Mouse (Mus musculus): ENCODE measurements around the gene Mdc1. TPM values are rescaled to one million over a fixed set of nuclear protein-coding genes. Genes with fewer than 3 reads are reported as not detected.
A peak's percentile ranks its signal among the peaks of the same experiment; 100 is the strongest.

Mdc1 gene
- polyA plus RNA-seq, 1 experiment, result 22.5 TPM

DNA sequence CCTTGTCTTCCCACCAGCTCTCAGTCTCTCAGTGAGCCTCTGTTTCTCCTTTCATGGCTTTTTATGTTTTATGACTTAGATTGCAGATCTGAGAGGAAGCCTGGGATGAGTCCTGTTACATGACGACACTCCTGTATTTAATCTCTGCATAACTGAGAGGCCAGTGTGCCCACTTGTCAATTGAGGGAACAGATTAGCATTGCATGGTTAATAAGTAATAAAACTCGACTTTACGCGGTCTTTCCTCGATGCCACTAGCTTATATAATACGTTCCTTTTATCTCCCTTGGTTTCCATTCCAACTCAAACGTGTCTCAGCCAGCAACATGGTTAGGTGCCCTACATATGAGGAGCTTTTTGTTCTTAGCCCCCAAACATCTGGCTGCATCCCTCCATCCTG is 25.5 kb upstream of the Mdc1 start:
- no peak for TF ChIP-seq GATA1 (IDR thresholded peaks at IDR 0.05; ENCODE audit: low read length)

- TF ChIP-seq GATA1 (IDR thresholded peaks at IDR 0.05; ENCODE audit: low read length), result no peak
Measured at GRCm38 (mm10) chr17:35816686-35817085, 24.6 kb upstream of the Mdc1 start.

- no peak for TF ChIP-seq GATA1 (IDR thresholded peaks at IDR 0.05; ENCODE audit: low read length)
Measured at GRCm38 (mm10) chr17:35817226-35817625, 24.1 kb upstream of the Mdc1 start.

DNA sequence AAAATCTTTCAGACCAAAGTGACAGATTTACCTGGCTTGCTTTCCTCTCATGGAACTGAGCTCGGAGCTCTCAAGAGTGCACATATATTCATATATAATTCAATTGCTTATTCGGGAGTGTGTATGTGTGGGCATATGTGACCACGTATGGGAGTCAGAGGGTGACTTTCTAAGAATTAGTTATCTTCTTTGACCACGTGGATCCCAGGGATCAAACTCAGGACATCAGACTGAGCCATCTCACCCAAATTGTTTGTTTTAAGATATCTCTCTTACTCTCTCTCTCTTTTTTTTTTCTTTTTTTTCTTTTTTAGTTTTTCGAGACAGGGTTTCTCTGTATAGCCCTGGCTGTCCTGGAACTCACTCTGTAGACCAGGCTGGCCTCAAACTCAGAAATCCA is 21.2 kb upstream of the Mdc1 start:
- TF ChIP-seq GATA1 (IDR thresholded peaks at IDR 0.05; ENCODE audit: low read length), result no peak

DNA sequence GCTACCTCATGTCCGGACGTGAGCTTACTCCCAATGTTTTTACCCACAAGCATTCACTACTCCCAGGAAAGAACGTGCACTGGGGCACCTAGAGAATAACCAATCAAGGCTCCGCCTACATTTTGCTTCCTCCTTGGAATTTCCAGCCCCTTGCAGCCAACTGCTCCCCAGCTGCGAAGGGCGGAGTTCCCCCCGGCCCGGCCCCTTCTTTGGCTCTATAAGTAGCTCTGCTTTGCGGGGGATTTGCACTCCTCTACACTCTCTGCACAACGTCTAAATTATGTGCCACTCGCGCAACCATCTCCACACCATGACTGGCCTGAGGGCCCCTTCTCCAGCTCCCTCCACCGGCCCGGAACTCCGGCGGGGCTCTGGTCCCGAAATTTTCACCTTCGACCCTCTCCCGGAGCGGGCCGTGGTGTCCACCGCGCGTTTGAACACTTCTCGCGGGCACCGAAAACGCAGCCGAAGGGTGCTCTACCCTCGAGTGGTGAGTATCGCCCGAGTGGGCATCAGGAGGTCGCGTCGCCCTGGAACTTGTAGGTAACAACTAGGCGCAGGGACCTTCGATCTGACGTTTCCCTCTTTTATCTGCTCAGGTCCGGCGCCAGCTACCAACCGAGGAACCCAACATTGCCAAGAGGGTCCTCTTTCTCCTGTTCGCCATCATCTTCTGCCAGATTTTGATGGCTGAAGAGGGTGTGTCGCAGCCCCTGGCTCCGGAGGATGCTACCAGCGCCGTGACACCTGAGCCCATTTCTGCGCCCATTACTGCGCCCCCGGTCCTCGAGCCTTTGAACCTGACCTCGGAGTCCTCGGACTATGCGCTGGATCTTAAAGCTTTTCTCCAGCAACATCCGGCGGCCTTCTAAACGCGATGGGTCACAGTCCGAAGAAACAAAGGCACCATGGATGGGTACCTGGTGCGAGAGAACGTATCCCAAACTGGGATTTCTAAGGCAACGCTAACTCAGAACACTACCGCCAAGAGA is 19.6 kb upstream of the Mdc1 start, which contains the start of gene Ier3:
Ier3 (plus strand) TSS at position 246 of the 992 bp plus-strand sequence.
- no peak for TF ChIP-seq GATA1 (IDR thresholded peaks at IDR 0.05; ENCODE audit: low read length)

- TF ChIP-seq GATA1 (IDR thresholded peaks at IDR 0.05; ENCODE audit: low read length), result no peak
Measured at GRCm38 (mm10) chr17:35822564-35822963, 18.8 kb upstream of the Mdc1 start.

DNA sequence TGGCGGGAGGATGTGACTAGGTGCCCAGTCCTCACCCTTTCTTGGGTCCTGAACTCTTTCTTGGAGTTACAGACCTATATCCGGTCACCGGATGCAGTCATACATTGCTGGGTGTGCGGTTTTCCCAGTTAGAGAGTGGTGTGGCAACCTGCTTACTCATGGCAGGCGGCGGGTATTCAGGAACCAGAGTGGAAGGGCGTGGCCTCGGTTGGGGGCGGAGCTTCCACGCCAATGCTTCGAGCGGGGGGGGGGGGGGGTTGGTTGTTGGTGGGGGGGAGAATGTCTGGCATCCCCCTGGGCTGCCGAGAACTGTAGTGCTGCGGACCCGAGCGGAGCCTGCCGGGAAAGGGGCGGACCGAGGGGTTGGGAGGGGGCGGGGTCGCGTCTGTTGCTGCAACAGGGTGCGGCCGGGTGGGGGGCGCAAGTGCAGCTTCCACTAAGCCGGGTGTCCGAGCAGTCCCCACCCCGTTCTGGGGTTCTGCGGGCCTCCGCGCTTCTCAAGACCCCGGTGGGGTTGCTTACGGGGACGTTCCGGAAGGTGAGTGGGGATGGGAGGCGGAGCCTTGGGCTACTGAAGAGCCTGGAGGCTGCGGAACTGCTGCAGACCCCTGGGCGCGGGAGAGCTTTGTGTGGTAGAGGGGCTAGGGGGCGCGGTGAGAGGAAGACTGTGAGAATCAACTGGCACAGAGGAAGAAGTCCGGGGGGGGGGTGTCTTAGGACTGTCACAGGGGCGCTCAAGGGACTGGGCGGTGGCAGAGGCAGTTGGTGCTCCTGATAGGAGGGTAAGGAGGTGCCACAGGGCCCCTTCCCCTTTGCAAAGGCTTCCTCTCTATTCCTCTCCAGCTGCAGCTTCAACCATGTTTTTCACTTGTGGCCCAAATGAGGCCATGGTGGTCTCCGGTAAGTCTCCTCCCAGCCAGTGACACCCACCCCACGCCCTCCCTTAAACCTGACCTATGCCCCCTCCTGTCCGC is 18.1 kb upstream of the Mdc1 start, which contains the start of gene Flot1:
Flot1 (plus strand) TSS at position 267 of the 974 bp plus-strand sequence.
- TF ChIP-seq GATA1 (IDR thresholded peaks at IDR 0.05; ENCODE audit: low read length), result no peak

GRCm38 (mm10) chr17:35824402-35824801 is 16.9 kb upstream of the Mdc1 start:
- TF ChIP-seq GATA1 (IDR thresholded peaks at IDR 0.05; ENCODE audit: low read length), result no peak

- TF ChIP-seq GATA1 (IDR thresholded peaks at IDR 0.05; ENCODE audit: low read length), result peak; percentile 15
Measured at GRCm38 (mm10) chr17:35825109-35825850, 16.0 kb upstream of the Mdc1 start.

DNA sequence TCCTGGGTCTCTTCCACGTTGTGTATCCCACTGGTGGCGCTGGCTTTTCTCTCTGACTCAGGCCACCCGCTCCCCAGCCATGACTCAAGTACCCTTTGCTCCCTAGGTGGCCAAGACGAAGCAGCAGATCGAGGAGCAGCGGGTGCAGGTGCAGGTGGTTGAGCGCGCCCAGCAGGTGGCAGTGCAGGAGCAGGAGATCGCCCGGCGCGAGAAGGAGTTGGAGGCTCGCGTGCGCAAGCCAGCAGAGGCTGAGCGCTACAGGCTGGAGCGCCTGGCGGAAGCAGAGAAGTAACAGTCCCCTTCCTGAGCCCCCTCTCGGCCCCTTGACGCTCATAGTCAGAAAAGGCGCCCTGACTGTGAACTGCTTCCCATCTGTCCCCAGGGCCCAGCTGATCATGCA is 11.6 kb upstream of the Mdc1 start:
- TF ChIP-seq GATA1 (IDR thresholded peaks at IDR 0.05; ENCODE audit: low read length), result no peak

DNA sequence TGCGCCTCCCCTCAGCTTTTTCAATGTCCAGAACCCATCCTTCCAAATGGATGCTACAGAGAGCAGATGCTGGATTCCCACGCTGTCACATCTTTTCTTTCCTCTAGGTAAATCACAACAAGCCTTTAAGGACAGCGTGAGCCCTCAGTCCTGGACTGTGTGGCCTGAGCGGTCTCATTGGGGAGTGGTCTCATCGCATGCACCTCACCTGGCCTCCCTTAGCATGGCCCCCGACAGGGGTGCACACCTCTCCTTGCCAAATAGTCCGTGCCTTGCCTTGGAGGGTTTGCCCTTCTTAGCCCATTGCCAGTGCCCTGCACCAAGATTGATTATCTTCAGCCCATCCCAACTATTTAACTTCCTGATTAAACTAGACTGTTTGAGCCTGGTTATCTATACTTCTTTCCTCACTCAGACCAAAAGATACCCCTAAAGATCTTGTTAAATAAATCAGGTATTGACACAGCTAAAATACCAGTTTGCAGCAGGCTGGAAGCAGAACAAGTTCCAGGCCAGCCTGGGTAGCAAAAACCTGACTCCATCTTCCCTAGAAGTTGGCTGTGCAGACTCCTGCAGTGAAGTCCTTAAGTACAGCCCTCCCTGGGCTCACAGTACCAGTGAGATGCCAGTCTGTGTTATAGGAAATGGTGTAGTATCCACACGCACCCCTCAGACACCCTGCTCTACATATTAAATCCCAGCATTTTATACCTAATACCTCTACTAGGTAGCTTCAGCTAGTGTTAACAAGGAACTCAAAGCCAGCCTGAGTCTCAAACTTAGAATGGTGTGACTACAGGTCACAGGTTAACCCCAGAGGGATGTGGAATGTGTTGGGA is 8.7 kb upstream of the Mdc1 start:
- no peak for TF ChIP-seq GATA1 (IDR thresholded peaks at IDR 0.05; ENCODE audit: low read length)

GRCm38 (mm10) chr17:35833239-35833751 is 8.0 kb upstream of the Mdc1 start:
- no peak for TF ChIP-seq GATA1 (IDR thresholded peaks at IDR 0.05; ENCODE audit: low read length)

DNA sequence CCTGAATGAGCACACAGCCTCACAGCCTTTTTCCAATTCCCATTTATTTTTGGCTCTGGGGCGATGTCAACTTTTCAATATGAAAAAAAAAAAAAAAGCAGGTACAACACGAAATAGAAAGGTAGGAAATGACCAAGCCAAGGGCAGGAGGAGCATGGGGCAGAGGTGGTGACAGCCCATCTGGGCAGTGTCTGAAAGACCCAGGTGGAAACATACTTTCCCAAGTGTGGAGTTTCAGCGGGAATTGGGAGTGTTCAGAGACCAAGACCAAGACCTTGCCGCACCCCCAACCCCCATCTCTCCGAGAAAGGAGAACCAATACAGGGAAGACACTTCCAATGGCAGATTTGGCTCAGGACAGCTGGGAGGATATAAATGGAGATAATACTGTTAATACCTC is 7.4 kb upstream of the Mdc1 start:
- TF ChIP-seq GATA1 (IDR thresholded peaks at IDR 0.05; ENCODE audit: low read length), result no peak
